Mouse (Mus musculus) liver, adult 2 months (tissue): ENCODE measurements at regions not wholly inside any gene's neighbourhood (a gene's known extent, or its start where the extent isn't known, plus 50 kb on each side); places are given as distances from the start of the nearest gene placed in this dataset.

Source experiments
- CTCF ChIP-seq: fragments of 200-500 bp; IDR thresholded peaks from 2 replicates; pipeline ENCODE4 v1.5.1; 2011; ENCODE audit warnings: low read depth, low read length, control low read depth
- POLR2A ChIP-seq: fragments of 200-500 bp; IDR thresholded peaks from 2 replicates; pipeline ENCODE4 v1.6.1; 2011; ENCODE audit warnings: low read length, control low read depth; ENCODE audit not compliant: insufficient read depth; ENCODE audit errors: extremely low read depth

DNA sequence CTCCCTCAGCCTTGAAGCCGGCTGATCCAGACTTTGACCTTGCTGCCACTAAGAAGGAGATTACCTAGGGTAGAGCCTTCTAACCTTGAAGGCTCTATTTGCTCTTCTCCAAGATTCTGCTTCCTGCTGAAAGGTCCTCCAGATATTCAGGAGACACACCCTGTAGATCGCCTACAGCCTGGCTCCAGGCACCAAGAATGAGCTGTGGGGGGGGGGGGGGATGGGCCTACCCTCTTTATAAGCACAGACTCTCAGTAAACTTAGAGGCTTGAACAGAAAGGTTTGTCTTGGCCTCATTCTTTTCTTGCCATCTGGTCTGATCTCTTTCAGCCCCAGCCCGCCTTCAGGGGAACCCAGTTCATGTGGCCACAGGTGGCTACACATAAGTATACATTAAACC is 342.5 kb upstream of the Sema3a start:
- no peak for TF ChIP-seq CTCF
- TF ChIP-seq POLR2A: no peak
